Mouse (Mus musculus): Measurements from ENCODE around the gene Stag1. TPM values are rescaled to one million over a fixed set of nuclear protein-coding genes. Genes with fewer than 3 reads are reported as not detected.

Gene Stag1
- polyA plus RNA-seq, 1 experiment from 2014 or later: 42.1 TPM

GRCm38 (mm10) chr9:100580196-100580740 is 17.3 kb upstream of the Stag1 start:
- Histone ChIP-seq H3K4me1 (peaks cover 25% of the 10 kb centered on the region), H3K27me3 (no peaks in the 10 kb centered on the region), H3K36me3 (no peaks in the 10 kb centered on the region), H3K27ac (replicated peaks) (no peak overlapping the region), H3K9ac (replicated peaks) (no peak overlapping the region), H3K4me2 (replicated peaks) (no peak overlapping the region; the same call in 1 of the 2 replicates), H3K4me3 (no peak overlapping the region), H3K9me3 (no peaks in the 10 kb centered on the region)
- 24% methylated on average over 20 of the region's 20 CpGs for WGBS
- no peak for ATAC-seq (replicated peaks)

- WGBS: 22% methylated on average over 13 of the region's 13 CpGs
- Histone ChIP-seq H3K27me3 (no peaks in the 10 kb centered on the region), H3K4me3 (no peak overlapping the region), H3K4me2 (replicated peaks) (no peak overlapping the region), H3K36me3 (no peaks in the 10 kb centered on the region), H3K9ac (replicated peaks) (no peak overlapping the region), H3K27ac (replicated peaks) (0 out of 2 replicates have a peak overlapping the region, but pooled peaks have one; percentile 20), H3K4me1 (peaks cover 25% of the 10 kb centered on the region), H3K9me3 (no peaks in the 10 kb centered on the region)
- peak; percentile 48; the same call in 1 of the 2 replicates for ATAC-seq (replicated peaks)
Measured at GRCm38 (mm10) chr9:100581543-100582492, 15.8 kb upstream of the Stag1 start.

GRCm38 (mm10) chr9:100582883-100583575 is 14.6 kb upstream of the Stag1 start:
- no peak overlapping the region for H3K27ac ChIP-seq (replicated peaks)
- H3K9ac ChIP-seq (replicated peaks): no peak overlapping the region
- no peak overlapping the region for H3K4me2 ChIP-seq (replicated peaks)
- no peaks in the 10 kb centered on the region for H3K36me3 ChIP-seq
- ATAC-seq (replicated peaks): no peak
- no peaks in the 10 kb centered on the region for H3K27me3 ChIP-seq
- H3K9me3 ChIP-seq: no peaks in the 10 kb centered on the region
- WGBS: 52% methylated on average over 13 of the region's 13 CpGs
- H3K4me1 ChIP-seq: peaks cover 25% of the 10 kb centered on the region
- no peak overlapping the region for H3K4me3 ChIP-seq

- H3K9me3 ChIP-seq: no peaks in the 10 kb centered on the region
- no peaks in the 10 kb centered on the region for H3K36me3 ChIP-seq
- no peak overlapping the region for H3K27ac ChIP-seq (replicated peaks)
- WGBS: 89% methylated on average over 4 of the region's 4 CpGs
- H3K27me3 ChIP-seq: no peaks in the 10 kb centered on the region
- no peak for ATAC-seq (replicated peaks)
- no peak overlapping the region for H3K9ac ChIP-seq (replicated peaks)
- no peak overlapping the region for H3K4me3 ChIP-seq
- H3K4me1 ChIP-seq: peaks cover 25% of the 10 kb centered on the region
- no peak overlapping the region for H3K4me2 ChIP-seq (replicated peaks)
Measured at GRCm38 (mm10) chr9:100584031-100584430, 13.6 kb upstream of the Stag1 start.

- H3K9me3 ChIP-seq: no peaks in the 10 kb centered on the region
- no peaks in the 10 kb centered on the region for H3K36me3 ChIP-seq
- H3K4me1 ChIP-seq: no peaks in the 10 kb centered on the region
- 75% methylated on average over 4 of the region's 4 CpGs for WGBS
- no peaks in the 10 kb centered on the region for H3K27me3 ChIP-seq
- H3K4me3 ChIP-seq: no peak overlapping the region
- H3K27ac ChIP-seq (replicated peaks): no peak overlapping the region
- no peak for ATAC-seq (replicated peaks)
- H3K9ac ChIP-seq (replicated peaks): no peak overlapping the region
- no peak overlapping the region for H3K4me2 ChIP-seq (replicated peaks)
Measured at GRCm38 (mm10) chr9:100590462-100590861, 7.1 kb upstream of the Stag1 start.

- no peaks in the 10 kb centered on the region for H3K36me3 ChIP-seq
- WGBS: 88% methylated on average over 8 of the region's 8 CpGs
- H3K4me2 ChIP-seq (replicated peaks): no peak overlapping the region
Measured at GRCm38 (mm10) chr9:100596317-100596716, 1.3 kb upstream of the Stag1 start.

GRCm38 (mm10) chr9:100599761-100600328 is 2.2 kb downstream of the Stag1 start:
- no peak overlapping the region for H3K27ac ChIP-seq (replicated peaks)
- H3K4me2 ChIP-seq (replicated peaks): no peak overlapping the region
- no peaks in the 10 kb centered on the region for H3K9me3 ChIP-seq

More at GRCm38 (mm10) chr9:100596317-100596716, 1.3 kb upstream of the Stag1 start:
- Histone ChIP-seq H3K27ac (replicated peaks) (no peak overlapping the region), H3K9me3 (no peaks in the 10 kb centered on the region), H3K9ac (replicated peaks) (no peak overlapping the region), H3K27me3 (no peaks in the 10 kb centered on the region), H3K4me3 (no peak overlapping the region), H3K4me1 (peaks cover 9% of the 10 kb centered on the region; the same call in 1 of the 2 replicates)
- ATAC-seq (replicated peaks): no peak

GRCm38 (mm10) chr9:100602130-100602529 is 4.5 kb downstream of the Stag1 start:
- Histone ChIP-seq H3K9me3 (no peaks in the 10 kb centered on the region), H3K4me1 (peaks cover 18% of the 10 kb centered on the region), H3K9ac (replicated peaks) (no peak overlapping the region), H3K36me3 (no peaks in the 10 kb centered on the region), H3K4me3 (no peak overlapping the region), H3K27ac (replicated peaks) (no peak overlapping the region), H3K4me2 (replicated peaks) (no peak overlapping the region), H3K27me3 (no peaks in the 10 kb centered on the region)
- 98% methylated on average over 1 of the region's 1 CpGs for WGBS
- ATAC-seq (replicated peaks): no peak

More at GRCm38 (mm10) chr9:100599761-100600328, 2.2 kb downstream of the Stag1 start:
- Histone ChIP-seq H3K4me1 (peaks cover 9% of the 10 kb centered on the region; the same call in 1 of the 2 replicates), H3K36me3 (no peaks in the 10 kb centered on the region), H3K4me3 (no peak overlapping the region), H3K9ac (replicated peaks) (no peak overlapping the region), H3K27me3 (no peaks in the 10 kb centered on the region)
- WGBS: 18% methylated on average over 3 of the region's 3 CpGs
- no peak for ATAC-seq (replicated peaks)

GRCm38 (mm10) chr9:100603156-100603555 is 5.6 kb downstream of the Stag1 start:
- no peak for ATAC-seq (replicated peaks)

GRCm38 (mm10) chr9:100605522-100605921 is 7.9 kb downstream of the Stag1 start:
- Histone ChIP-seq H3K9me3 (no peaks in the 10 kb centered on the region), H3K36me3 (no peaks in the 10 kb centered on the region), H3K9ac (replicated peaks) (no peak overlapping the region), H3K4me1 (peaks cover 9% of the 10 kb centered on the region), H3K4me2 (replicated peaks) (no peak overlapping the region), H3K27ac (replicated peaks) (no peak overlapping the region), H3K27me3 (no peaks in the 10 kb centered on the region), H3K4me3 (no peak overlapping the region)
- 98% methylated on average over 1 of the region's 1 CpGs for WGBS
- no peak for ATAC-seq (replicated peaks)

More at GRCm38 (mm10) chr9:100603156-100603555, 5.6 kb downstream of the Stag1 start:
- no peaks in the 10 kb centered on the region for H3K9me3 ChIP-seq
- no peaks in the 10 kb centered on the region for H3K27me3 ChIP-seq
- H3K4me1 ChIP-seq: peaks cover 18% of the 10 kb centered on the region
- H3K27ac ChIP-seq (replicated peaks): no peak overlapping the region
- no peak overlapping the region for H3K4me3 ChIP-seq
- WGBS: 54% methylated on average over 5 of the region's 5 CpGs
- no peaks in the 10 kb centered on the region for H3K36me3 ChIP-seq
- no peak overlapping the region for H3K9ac ChIP-seq (replicated peaks)
- H3K4me2 ChIP-seq (replicated peaks): no peak overlapping the region

GRCm38 (mm10) chr9:100605985-100606554 is 8.5 kb downstream of the Stag1 start:
- no peak overlapping the region for H3K4me3 ChIP-seq
- H3K9me3 ChIP-seq: no peaks in the 10 kb centered on the region
- whole genome bisulfite sequencing: 25% methylated on average over 7 of the region's 7 CpGs
- H3K27me3 ChIP-seq: no peaks in the 10 kb centered on the region
- ATAC-seq (replicated peaks): peak; percentile 68; the same call in 1 of the 2 replicates
- H3K4me2 ChIP-seq (replicated peaks): no peak overlapping the region
- no peak overlapping the region for H3K27ac ChIP-seq (replicated peaks)
- no peak overlapping the region for H3K9ac ChIP-seq (replicated peaks)
- peaks cover 9% of the 10 kb centered on the region for H3K4me1 ChIP-seq
- H3K36me3 ChIP-seq: no peaks in the 10 kb centered on the region

Measured in forebrain, embryonic 15.5 days (tissue).